In genomic region chr4:101985678-101986077, GRCm38 (mm10) we compare ENCODE assay signal across 25 mouse cellular contexts. TPM values are rescaled to one million over a fixed set of nuclear protein-coding genes. Genes with fewer than 3 reads are reported as not detected.
"Had no signal": no experiment of that assay in that cellular context is flagged by ENCODE, and none has a peak within 500 bp of the region (broad histone marks: within the 10 kb centered on the region; RNA-seq: fewer than 3 reads in every experiment).

No protein-coding gene starts in this region.

- DNase-seq: retina, postnatal 1 day; right cerebral cortex, adult 18-20 months; right cerebral cortex, postnatal 14 days; right cerebral cortex, postnatal 25 days; right cerebral cortex, postnatal 4 days; thymus, adult 18-20 months; thymus, adult 2 months; thymus, postnatal 14 days; thymus, postnatal 25 days; thymus, postnatal 36 days; thymus, postnatal 4 days had no signal

- H3K4me3 ChIP-seq: neural tube, embryonic 12.5 days; neural tube, embryonic 13.5 days; neural tube, embryonic 15.5 days; stomach, embryonic 15.5 days had no signal

- H3K9me3 ChIP-seq: neural tube, embryonic 12.5 days; neural tube, embryonic 13.5 days; neural tube, embryonic 15.5 days; stomach, embryonic 15.5 days had no signal

- H3K4me2 ChIP-seq: neural tube, embryonic 12.5 days; neural tube, embryonic 13.5 days; neural tube, embryonic 15.5 days; stomach, embryonic 15.5 days had no signal

- H3K27me3 ChIP-seq: neural tube, embryonic 12.5 days; neural tube, embryonic 13.5 days; neural tube, embryonic 15.5 days; stomach, embryonic 15.5 days had no signal

- H3K9ac ChIP-seq: neural tube, embryonic 12.5 days; neural tube, embryonic 13.5 days; neural tube, embryonic 15.5 days; stomach, embryonic 15.5 days had no signal

- H3K27ac ChIP-seq: neural tube, embryonic 12.5 days; neural tube, embryonic 13.5 days; neural tube, embryonic 15.5 days; stomach, embryonic 15.5 days; stomach, postnatal 0 days had no signal

- H3K36me3 ChIP-seq: neural tube, embryonic 12.5 days; neural tube, embryonic 13.5 days; neural tube, embryonic 15.5 days; stomach, embryonic 15.5 days had no signal

- H3K4me1 ChIP-seq: neural tube, embryonic 12.5 days; neural tube, embryonic 13.5 days; neural tube, embryonic 15.5 days; stomach, embryonic 15.5 days had no signal

RNA-seq across cellular contexts. Expression of gene Gm12789, which starts 0.7 kb away (rescaled TPM):
- total RNA-seq: neutrophil, adult 5-6 weeks had no signal
- polyA plus RNA-seq: neural tube, embryonic 12.5 days; neural tube, embryonic 13.5 days; neural tube, embryonic 14.5 days; neural tube, embryonic 15.5 days; small intestine, adult 2 months; spleen, adult 2 months; stomach, embryonic 14.5 days; stomach, embryonic 15.5 days; stomach, embryonic 16.5 days; stomach, postnatal 0 days; testis, adult 2 months; thymus, adult 2 months; thymus, postnatal 0 days; urinary bladder, adult 2 months had no signal

RNA-seq across cellular contexts. Expression of gene Gm12790, which starts 4.8 kb away (rescaled TPM):
- total RNA-seq: neutrophil, adult 5-6 weeks had no signal
- polyA plus RNA-seq: neural tube, embryonic 12.5 days; neural tube, embryonic 13.5 days; neural tube, embryonic 14.5 days; neural tube, embryonic 15.5 days; small intestine, adult 2 months; spleen, adult 2 months; stomach, embryonic 14.5 days; stomach, embryonic 15.5 days; stomach, embryonic 16.5 days; stomach, postnatal 0 days; testis, adult 2 months; thymus, adult 2 months; thymus, postnatal 0 days; urinary bladder, adult 2 months had no signal

RNA-seq across cellular contexts. Expression of gene Gm12794, which starts 45.5 kb away (rescaled TPM):
- total RNA-seq: neutrophil, adult 5-6 weeks had no signal
- polyA plus RNA-seq: neural tube, embryonic 12.5 days; neural tube, embryonic 13.5 days; neural tube, embryonic 14.5 days; neural tube, embryonic 15.5 days; small intestine, adult 2 months; spleen, adult 2 months; stomach, embryonic 14.5 days; stomach, embryonic 15.5 days; stomach, embryonic 16.5 days; stomach, postnatal 0 days; testis, adult 2 months; thymus, adult 2 months; thymus, postnatal 0 days; urinary bladder, adult 2 months had no signal
